Mouse (Mus musculus) liver, embryonic 14.5 days (tissue): ENCODE measurements around the gene Plekhj1.

Source experiments
- CTCF ChIP-seq: IDR thresholded peaks from 2 replicates; pipeline ENCODE4 v1.5.1; 2016; ENCODE audit warnings: antibody characterized with exemption, low read depth, control low read depth
- EP300 ChIP-seq: IDR thresholded peaks from 2 replicates; pipeline ENCODE4 v1.6.1; 2016; ENCODE audit warnings: antibody characterized with exemption, low read depth

GRCm38 (mm10) chr10:80819406-80819805 lies 21.0 kb upstream of the Plekhj1 start:
- no peak for TF ChIP-seq CTCF
- TF ChIP-seq EP300: no peak
